Mouse (Mus musculus): ENCODE data around the gene Ggn.

GRCm38 (mm10) chr7:29124970-29125369 lies 45.0 kb upstream of the Ggn start, which contains the start of gene Ryr1:
- TF ChIP-seq POLR2A (IDR thresholded peaks at IDR 0.05; ENCODE audit: borderline replicate concordance, insufficient read depth, low read length) (no peak), CTCF (IDR thresholded peaks at IDR 0.05; ENCODE audit: borderline replicate concordance, insufficient read depth, low read depth, low read length) (no peak)
